Mouse (Mus musculus): ENCODE measurements around the gene Pprc1. TPM values are rescaled to one million over a fixed set of nuclear protein-coding genes. Genes with fewer than 3 reads are reported as not detected.

The Pprc1 gene
- polyA plus RNA-seq, 1 experiment from 2014 or later, result 51.0 TPM

DNA sequence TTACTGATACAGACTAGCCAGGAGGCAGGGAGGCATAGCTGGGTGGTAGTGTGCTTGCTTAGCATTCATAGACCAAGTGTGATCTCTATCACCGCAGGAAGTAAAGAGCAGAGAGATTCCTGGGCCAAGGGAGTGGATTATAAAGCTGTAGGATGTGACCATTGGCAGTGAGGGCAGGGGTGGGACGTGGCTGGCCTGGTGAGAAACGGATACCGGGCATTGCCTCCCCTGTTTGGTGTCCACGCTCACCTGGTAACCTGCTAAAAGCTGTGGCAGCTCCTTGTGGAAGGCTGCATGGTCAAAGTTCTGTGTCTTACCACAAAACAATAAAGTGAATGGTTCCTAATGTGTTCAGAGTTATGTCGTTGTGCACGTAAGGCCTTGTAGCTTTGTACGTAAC, 40.5 kb downstream of the Pprc1 start:
- H3K27ac ChIP-seq (ENCODE audit: low read depth), result no peak overlapping the region
- H3K9me3 ChIP-seq (ENCODE audit: control insufficient read depth, low read length), result no peaks in the 10 kb centered on the region
- H3K4me2 ChIP-seq (ENCODE audit: low read length), result no peak overlapping the region
- WGBS, result 98% methylated on average over 8 of the region's 8 CpGs
- no peaks in the 10 kb centered on the region for H3K4me1 ChIP-seq (replicated peaks; ENCODE audit: control insufficient read depth, insufficient read depth, low read length)
- DNase-seq (ENCODE audit: low spot score) (no peak), ATAC-seq (replicated peaks; ENCODE audit: low FRiP score, low TSS enrichment, low read depth) (no peak)
- no peaks in the 10 kb centered on the region for H3K27me3 ChIP-seq (replicated peaks; ENCODE audit: control insufficient read depth, insufficient read depth, low read length)
- no peak overlapping the region for H3K4me3 ChIP-seq (ENCODE audit: low read depth, low read length)
- H3K9ac ChIP-seq (ENCODE audit: low read length), result no peak overlapping the region
- H3K36me3 ChIP-seq (ENCODE audit: control insufficient read depth, insufficient read depth, low read length), result peaks cover 56% of the 10 kb centered on the region

DNA sequence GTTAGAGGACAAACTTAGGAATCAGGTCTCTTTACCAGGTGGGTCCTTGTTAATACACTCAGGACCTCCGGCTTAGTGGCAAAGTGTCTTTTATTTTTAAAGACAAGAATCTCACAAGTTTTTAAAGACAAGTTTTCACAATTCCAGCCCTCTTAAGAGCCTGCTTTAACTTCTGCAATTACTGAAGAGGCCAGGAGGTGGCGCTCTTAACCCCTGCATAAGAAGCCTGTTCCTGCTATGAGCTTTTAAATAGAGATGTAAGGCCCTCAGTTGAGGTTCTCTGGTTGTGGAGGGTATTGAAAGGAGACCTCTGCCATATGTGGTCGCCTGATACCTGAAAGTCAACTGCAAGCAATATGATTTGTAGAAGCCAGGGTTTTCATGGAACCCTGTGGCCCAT, 41.7 kb downstream of the Pprc1 start:
- peak; percentile 62 for DNase-seq (ENCODE audit: low spot score)
- 56% methylated on average over 3 of the region's 3 CpGs for WGBS

GRCm38 (mm10) chr19:46087871-46088270, 43.2 kb downstream of the Pprc1 start:
- ATAC-seq (replicated peaks; ENCODE audit: low FRiP score, low TSS enrichment, low read depth), result no peak
- H3K9me3 ChIP-seq (ENCODE audit: control insufficient read depth, low read length), result no peaks in the 10 kb centered on the region
- no peak for DNase-seq (ENCODE audit: low spot score)
- no peaks in the 10 kb centered on the region for H3K4me1 ChIP-seq (replicated peaks; ENCODE audit: control insufficient read depth, insufficient read depth, low read length)
- WGBS, result 77% methylated on average over 7 of the region's 7 CpGs
- H3K9ac ChIP-seq (ENCODE audit: low read length), result no peak overlapping the region
- H3K4me3 ChIP-seq (ENCODE audit: low read depth, low read length), result no peak overlapping the region
- no peak overlapping the region for H3K4me2 ChIP-seq (ENCODE audit: low read length)
- peaks cover 29% of the 10 kb centered on the region for H3K36me3 ChIP-seq (ENCODE audit: control insufficient read depth, insufficient read depth, low read length)
- no peak overlapping the region for H3K27ac ChIP-seq (ENCODE audit: low read depth)
- H3K27me3 ChIP-seq (replicated peaks; ENCODE audit: control insufficient read depth, insufficient read depth, low read length), result no peaks in the 10 kb centered on the region

More for the DNA sequence above, 41.7 kb downstream of the Pprc1 start:
- Histone ChIP-seq H3K4me3 (ENCODE audit: low read depth, low read length) (no peak overlapping the region), H3K9ac (ENCODE audit: low read length) (no peak overlapping the region), H3K36me3 (ENCODE audit: control insufficient read depth, insufficient read depth, low read length) (peaks cover 44% of the 10 kb centered on the region), H3K27me3 (replicated peaks; ENCODE audit: control insufficient read depth, insufficient read depth, low read length) (no peaks in the 10 kb centered on the region), H3K9me3 (ENCODE audit: control insufficient read depth, low read length) (no peaks in the 10 kb centered on the region), H3K4me1 (replicated peaks; ENCODE audit: control insufficient read depth, insufficient read depth, low read length) (no peaks in the 10 kb centered on the region), H3K27ac (ENCODE audit: low read depth) (no peak overlapping the region), H3K4me2 (ENCODE audit: low read length) (no peak overlapping the region)
- no peak for ATAC-seq (replicated peaks; ENCODE audit: low FRiP score, low TSS enrichment, low read depth)

GRCm38 (mm10) chr19:46091641-46092040, 47.0 kb downstream of the Pprc1 start:
- no peak overlapping the region for H3K9ac ChIP-seq (ENCODE audit: low read length)
- ATAC-seq (replicated peaks; ENCODE audit: low FRiP score, low TSS enrichment, low read depth), result no peak

GRCm38 (mm10) chr19:46094144-46094543, 49.5 kb downstream of the Pprc1 start:
- Histone ChIP-seq H3K9me3 (ENCODE audit: control insufficient read depth, low read length) (no peaks in the 10 kb centered on the region), H3K9ac (ENCODE audit: low read length) (no peak overlapping the region), H3K27ac (ENCODE audit: low read depth) (no peak overlapping the region), H3K4me2 (ENCODE audit: low read length) (no peak overlapping the region), H3K4me3 (ENCODE audit: low read depth, low read length) (no peak overlapping the region), H3K4me1 (replicated peaks; ENCODE audit: control insufficient read depth, insufficient read depth, low read length) (no peaks in the 10 kb centered on the region), H3K27me3 (replicated peaks; ENCODE audit: control insufficient read depth, insufficient read depth, low read length) (no peaks in the 10 kb centered on the region), H3K36me3 (ENCODE audit: control insufficient read depth, insufficient read depth, low read length) (no peaks in the 10 kb centered on the region)
- 86% methylated on average over 2 of the region's 2 CpGs for WGBS
- ATAC-seq (replicated peaks; ENCODE audit: low FRiP score, low TSS enrichment, low read depth) (no peak), DNase-seq (ENCODE audit: low spot score) (no peak)

More at GRCm38 (mm10) chr19:46091641-46092040, 47.0 kb downstream of the Pprc1 start:
- Histone ChIP-seq H3K4me3 (ENCODE audit: low read depth, low read length) (no peak overlapping the region), H3K27ac (ENCODE audit: low read depth) (no peak overlapping the region), H3K27me3 (replicated peaks; ENCODE audit: control insufficient read depth, insufficient read depth, low read length) (no peaks in the 10 kb centered on the region), H3K4me1 (replicated peaks; ENCODE audit: control insufficient read depth, insufficient read depth, low read length) (no peaks in the 10 kb centered on the region), H3K4me2 (ENCODE audit: low read length) (no peak overlapping the region), H3K36me3 (ENCODE audit: control insufficient read depth, insufficient read depth, low read length) (no peaks in the 10 kb centered on the region), H3K9me3 (ENCODE audit: control insufficient read depth, low read length) (no peaks in the 10 kb centered on the region)
- DNase-seq (ENCODE audit: low spot score), result no peak
- WGBS, result 79% methylated on average over 4 of the region's 4 CpGs

GRCm38 (mm10) chr19:46095291-46095690, 50.6 kb downstream of the Pprc1 start:
- Histone ChIP-seq H3K27me3 (replicated peaks; ENCODE audit: control insufficient read depth, insufficient read depth, low read length) (no peaks in the 10 kb centered on the region), H3K36me3 (ENCODE audit: control insufficient read depth, insufficient read depth, low read length) (no peaks in the 10 kb centered on the region), H3K4me1 (replicated peaks; ENCODE audit: control insufficient read depth, insufficient read depth, low read length) (no peaks in the 10 kb centered on the region), H3K27ac (ENCODE audit: low read depth) (no peak overlapping the region), H3K4me3 (ENCODE audit: low read depth, low read length) (no peak overlapping the region), H3K9ac (ENCODE audit: low read length) (no peak overlapping the region), H3K4me2 (ENCODE audit: low read length) (no peak overlapping the region), H3K9me3 (ENCODE audit: control insufficient read depth, low read length) (no peaks in the 10 kb centered on the region)
- DNase-seq (ENCODE audit: low spot score) (no peak), ATAC-seq (replicated peaks; ENCODE audit: low FRiP score, low TSS enrichment, low read depth) (no peak)
- 85% methylated on average over 3 of the region's 4 CpGs for WGBS

GRCm38 (mm10) chr19:46096396-46096795, 51.7 kb downstream of the Pprc1 start:
- WGBS, result 82% methylated on average over 5 of the region's 5 CpGs
- no peak overlapping the region for H3K9ac ChIP-seq (ENCODE audit: low read length)
- no peaks in the 10 kb centered on the region for H3K36me3 ChIP-seq (ENCODE audit: control insufficient read depth, insufficient read depth, low read length)
- no peaks in the 10 kb centered on the region for H3K9me3 ChIP-seq (ENCODE audit: control insufficient read depth, low read length)
- DNase-seq (ENCODE audit: low spot score) (no peak), ATAC-seq (replicated peaks; ENCODE audit: low FRiP score, low TSS enrichment, low read depth) (no peak)
- H3K27me3 ChIP-seq (replicated peaks; ENCODE audit: control insufficient read depth, insufficient read depth, low read length), result no peaks in the 10 kb centered on the region
- H3K27ac ChIP-seq (ENCODE audit: low read depth), result no peak overlapping the region
- H3K4me3 ChIP-seq (ENCODE audit: low read depth, low read length), result no peak overlapping the region
- no peaks in the 10 kb centered on the region for H3K4me1 ChIP-seq (replicated peaks; ENCODE audit: control insufficient read depth, insufficient read depth, low read length)
- no peak overlapping the region for H3K4me2 ChIP-seq (ENCODE audit: low read length)

GRCm38 (mm10) chr19:46099561-46099960, 54.9 kb downstream of the Pprc1 start:
- no peaks in the 10 kb centered on the region for H3K9me3 ChIP-seq (ENCODE audit: control insufficient read depth, low read length)
- no peak overlapping the region for H3K4me3 ChIP-seq (ENCODE audit: low read depth, low read length)
- H3K27ac ChIP-seq (ENCODE audit: low read depth), result no peak overlapping the region
- H3K36me3 ChIP-seq (ENCODE audit: control insufficient read depth, insufficient read depth, low read length), result no peaks in the 10 kb centered on the region
- H3K4me1 ChIP-seq (replicated peaks; ENCODE audit: control insufficient read depth, insufficient read depth, low read length), result no peaks in the 10 kb centered on the region
- no peaks in the 10 kb centered on the region for H3K27me3 ChIP-seq (replicated peaks; ENCODE audit: control insufficient read depth, insufficient read depth, low read length)
- 94% methylated on average over 3 of the region's 3 CpGs for WGBS
- no peak overlapping the region for H3K9ac ChIP-seq (ENCODE audit: low read length)
- H3K4me2 ChIP-seq (ENCODE audit: low read length), result no peak overlapping the region
- no peak for ATAC-seq (replicated peaks; ENCODE audit: low FRiP score, low TSS enrichment, low read depth)
- DNase-seq (ENCODE audit: low spot score), result no peak

DNA sequence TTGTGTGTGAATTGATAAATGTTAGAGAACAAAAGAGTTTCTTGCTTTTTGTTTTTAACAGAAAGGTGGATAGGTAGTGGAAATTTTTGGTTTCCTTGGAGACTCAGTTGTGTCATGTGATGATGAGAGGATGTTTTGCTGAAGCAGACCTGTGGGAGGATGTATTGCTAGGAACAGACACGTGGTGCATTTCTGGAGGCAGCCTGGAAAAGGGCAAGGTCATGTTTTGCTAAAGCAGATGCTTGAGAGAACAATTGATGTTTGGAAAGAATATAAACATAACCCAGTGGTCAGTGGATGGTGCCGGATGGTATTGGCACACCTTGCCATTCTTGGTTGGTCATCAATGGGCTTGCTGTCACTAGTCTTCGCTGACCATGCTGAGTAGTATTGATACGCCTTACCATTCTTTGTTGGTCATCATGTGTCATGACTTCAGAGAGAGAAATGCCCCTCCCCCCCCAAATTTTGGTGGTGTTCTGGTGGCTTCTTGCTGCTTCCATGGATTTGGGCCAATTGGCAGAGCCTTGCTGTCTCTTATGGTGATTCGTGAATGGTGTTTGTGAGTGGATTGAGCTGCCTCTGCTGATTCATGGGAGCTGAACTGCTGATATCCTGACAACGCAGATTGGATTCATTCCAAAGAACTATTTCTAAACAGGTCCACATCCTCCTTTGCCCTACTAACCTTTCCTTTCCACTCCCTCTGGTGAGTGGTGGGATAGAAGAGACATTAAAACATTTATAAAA, 58.9 kb downstream of the Pprc1 start:
- Histone ChIP-seq H3K4me1 (replicated peaks; ENCODE audit: control insufficient read depth, insufficient read depth, low read length) (no peaks in the 10 kb centered on the region), H3K9ac (ENCODE audit: low read length) (no peak overlapping the region), H3K4me3 (ENCODE audit: low read depth, low read length) (no peak overlapping the region), H3K4me2 (ENCODE audit: low read length) (no peak overlapping the region), H3K27me3 (replicated peaks; ENCODE audit: control insufficient read depth, insufficient read depth, low read length) (no peaks in the 10 kb centered on the region), H3K36me3 (ENCODE audit: control insufficient read depth, insufficient read depth, low read length) (no peaks in the 10 kb centered on the region), H3K9me3 (ENCODE audit: control insufficient read depth, low read length) (no peaks in the 10 kb centered on the region), H3K27ac (ENCODE audit: low read depth) (no peak overlapping the region)
- no peak for DNase-seq (ENCODE audit: low spot score)
- 75% methylated on average over 5 of the region's 6 CpGs for WGBS
- ATAC-seq (replicated peaks; ENCODE audit: low FRiP score, low TSS enrichment, low read depth), result no peak
